In the genomic region with DNA sequence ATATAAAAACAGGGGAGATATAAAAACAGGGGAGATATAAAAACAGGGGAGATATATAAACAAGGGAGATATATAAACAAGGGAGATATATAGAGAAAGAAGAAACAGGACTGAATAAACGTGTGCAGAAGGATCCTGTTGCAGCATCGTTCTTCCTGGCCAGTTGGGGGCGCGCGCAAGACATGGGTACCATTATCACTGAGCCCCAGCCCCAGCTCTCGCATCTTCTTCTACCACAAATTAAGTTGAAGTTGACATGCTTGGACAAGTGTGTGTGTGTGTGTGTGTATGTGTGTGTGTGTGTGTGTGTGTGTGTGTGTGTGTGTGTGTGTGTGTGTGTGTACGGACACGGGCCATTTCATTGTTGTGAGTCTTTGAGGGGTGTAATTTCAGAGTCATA, we compare ENCODE assay signal across 8 mouse cellular contexts. TPM values are rescaled to one million over a fixed set of nuclear protein-coding genes. Genes with fewer than 3 reads are reported as not detected.
DNase-seq lines count a peak whose midpoint lies in the region; ATAC-seq and TF ChIP-seq lines count a peak whose summit lies in the region.
"Not testable (repeated sequence)": the region's sequence is repeated elsewhere in the genome, so short reads cannot be mapped to it uniquely, and the experiment has no call there.

No protein-coding gene starts in this region.

- H3K36me3 ChIP-seq in intestine, postnatal 0 days (ENCODE audit: control insufficient read depth, insufficient read depth); lung, postnatal 0 days (ENCODE audit: insufficient read depth, low read length); splenic B cell, adult 2 months (ENCODE audit: control insufficient read depth, insufficient read depth, low read length, poor library complexity, severe bottlenecking): not testable (repeated sequence)

- not testable (repeated sequence) for H3K27me3 ChIP-seq in intestine, postnatal 0 days (replicated peaks; ENCODE audit: control insufficient read depth, insufficient read depth, low read length); lung, postnatal 0 days (replicated peaks; ENCODE audit: insufficient read depth, low read length); splenic B cell, adult 2 months (ENCODE audit: control insufficient read depth, insufficient read depth, low read length, poor library complexity, severe bottlenecking)

- peak; percentile 25; the same call in 1 of the 2 replicates for TF ChIP-seq CTCF in brain, embryonic 14.5 days (IDR thresholded peaks at IDR 0.05; ENCODE audit: borderline replicate concordance, extremely low read depth, insufficient read depth, insufficient read length)
- TF ChIP-seq CTCF in gastrocnemius, adult 2 months (IDR thresholded peaks at IDR 0.05): peak; percentile 35; the same call in 1 of the 2 replicates
- TF ChIP-seq CTCF in intestine, postnatal 0 days (IDR thresholded peaks at IDR 0.05; ENCODE audit: low read depth): peak; percentile 17; the same call in 1 of the 2 replicates
- peak; percentile 23; the same call in 1 of the 2 replicates for TF ChIP-seq CTCF in lung, postnatal 0 days (IDR thresholded peaks at IDR 0.05)

- 60% methylated on average over 6 of the region's 8 CpGs for WGBS in intestine, postnatal 0 days
- WGBS in lung, postnatal 0 days: 25% methylated on average over 5 of the region's 8 CpGs

- H3K4me2 ChIP-seq in intestine, postnatal 0 days (replicated peaks; ENCODE audit: low read depth); lung, postnatal 0 days (replicated peaks; ENCODE audit: low read depth, low read length): not testable (repeated sequence)

- not testable (repeated sequence) for ATAC-seq in intestine, postnatal 0 days; lung, postnatal 0 days

- TF ChIP-seq EP300 in lung, postnatal 0 days (IDR thresholded peaks at IDR 0.05): not testable (repeated sequence)

- intact Hi-C loops in gastrocnemius, adult 2 months (cut with DNase I); left cerebral cortex, postnatal 4 days (cut with DNase I): not testable (repeated sequence)

- not testable (repeated sequence) for H3K4me3 ChIP-seq in gastrocnemius, adult 2 months; intestine, postnatal 0 days (ENCODE audit: low read depth, low read length); lung, postnatal 0 days (ENCODE audit: low read depth, low read length)

- TF ChIP-seq POLR2A in brain, embryonic 14.5 days (IDR thresholded peaks at IDR 0.05; ENCODE audit: borderline replicate concordance, extremely low read depth, insufficient read depth, insufficient read length, poor library complexity, severe bottlenecking): not testable (repeated sequence)

- H3K9me3 ChIP-seq in intestine, postnatal 0 days (ENCODE audit: control insufficient read depth); lung, postnatal 0 days (ENCODE audit: low read length): not testable (repeated sequence)

- DNase-seq in A20 (ENCODE audit: low read depth, low spot score): peak; percentile 56
- DNase-seq in brain, embryonic 14.5 days (ENCODE audit: low read depth): peak; percentile 47
- DNase-seq in gastrocnemius, adult 2 months; lung, postnatal 0 days (ENCODE audit: low spot score): not testable (repeated sequence)
- DNase-seq in left cerebral cortex, postnatal 4 days: peak; percentile 31
- peak; percentile 35 for DNase-seq in splenic B cell, adult 2 months (ENCODE audit: low read depth, low spot score)
- peak; percentile 57 for DNase-seq in thymus, postnatal 4 days

- not testable (repeated sequence) for H3K27ac ChIP-seq in gastrocnemius, adult 2 months; intestine, postnatal 0 days (ENCODE audit: low read depth, low read length); lung, postnatal 0 days (ENCODE audit: low read length)

- not testable (repeated sequence) for H3K4me1 ChIP-seq in intestine, postnatal 0 days (replicated peaks; ENCODE audit: control insufficient read depth, insufficient read depth, low read length); lung, postnatal 0 days (ENCODE audit: insufficient read depth, low read depth, low read length)

- not testable (repeated sequence) for H3K9ac ChIP-seq in intestine, postnatal 0 days (ENCODE audit: low read depth, low read length); lung, postnatal 0 days (replicated peaks; ENCODE audit: low read depth)

RNA-seq across cellular contexts. Expression of a gene that starts 17.2 kb away (rescaled TPM):
- polyA plus RNA-seq in brain, embryonic 14.5 days (2012; rRNA removed): 20.8 and 23.0 TPM in 2 replicates
- 10 to 100 TPM; 24.3 to 27.0 TPM for total RNA-seq in gastrocnemius, adult 2 months (2021)
- 19.1 and 21.1 TPM in 2 replicates for polyA plus RNA-seq in intestine, postnatal 0 days (2015; fragmentation: Nextera tagmentation; extraction: Ambion mirVana)
- total RNA-seq in left cerebral cortex, postnatal 4 days (2021): 10 to 100 TPM; 21.3 to 22.5 TPM
- 19.8 and 23.8 TPM in 2 replicates for polyA plus RNA-seq in lung, postnatal 0 days (2015; fragmentation: Nextera tagmentation; extraction: Ambion mirVana)
